Mouse (Mus musculus): Measurements from ENCODE around the gene Dnah8.

DNA sequence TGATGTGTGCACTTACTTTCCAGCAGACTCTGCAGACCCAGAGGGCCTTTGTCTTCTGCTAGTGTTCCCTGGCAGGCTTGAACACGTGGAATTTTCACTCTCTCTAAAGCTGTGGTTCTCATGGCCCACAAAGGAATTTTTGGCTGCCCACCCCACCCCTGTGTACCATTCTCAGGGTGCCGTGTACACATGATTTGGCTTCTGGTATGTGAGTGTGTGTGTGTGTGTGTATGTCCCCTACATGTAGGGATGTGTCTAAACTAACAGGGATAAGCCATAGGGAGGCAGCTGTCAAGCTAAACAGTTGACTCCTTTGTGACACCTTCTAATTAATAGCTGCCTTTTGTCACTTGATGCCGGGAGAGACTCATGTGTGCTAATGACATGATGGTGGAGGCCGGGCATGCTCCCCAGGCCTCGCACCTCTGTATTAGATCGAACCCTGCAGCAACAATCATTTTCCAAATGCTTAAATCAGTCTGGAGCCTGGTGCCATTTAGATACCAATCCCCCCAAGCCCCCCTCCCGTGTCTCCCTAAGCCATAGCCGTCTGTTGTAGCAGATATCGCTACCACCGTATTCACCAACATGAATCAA is 235.9 kb downstream of the Dnah8 start:
- TF ChIP-seq POLR2A (IDR thresholded peaks at IDR 0.05; ENCODE audit: borderline replicate concordance, extremely low read depth, insufficient read depth, insufficient read length, poor library complexity, severe bottlenecking), result no peak
- TF ChIP-seq CTCF (IDR thresholded peaks at IDR 0.05; ENCODE audit: borderline replicate concordance, extremely low read depth, insufficient read depth, insufficient read length), result no peak
